Mouse (Mus musculus): Measurements from ENCODE around the gene Tfap2c. TPM values are rescaled to one million over a fixed set of nuclear protein-coding genes. Genes with fewer than 3 reads are reported as not detected.

The Tfap2c gene
- polyA plus RNA-seq, 1 experiment from 2014 or later: 0.25 TPM

DNA sequence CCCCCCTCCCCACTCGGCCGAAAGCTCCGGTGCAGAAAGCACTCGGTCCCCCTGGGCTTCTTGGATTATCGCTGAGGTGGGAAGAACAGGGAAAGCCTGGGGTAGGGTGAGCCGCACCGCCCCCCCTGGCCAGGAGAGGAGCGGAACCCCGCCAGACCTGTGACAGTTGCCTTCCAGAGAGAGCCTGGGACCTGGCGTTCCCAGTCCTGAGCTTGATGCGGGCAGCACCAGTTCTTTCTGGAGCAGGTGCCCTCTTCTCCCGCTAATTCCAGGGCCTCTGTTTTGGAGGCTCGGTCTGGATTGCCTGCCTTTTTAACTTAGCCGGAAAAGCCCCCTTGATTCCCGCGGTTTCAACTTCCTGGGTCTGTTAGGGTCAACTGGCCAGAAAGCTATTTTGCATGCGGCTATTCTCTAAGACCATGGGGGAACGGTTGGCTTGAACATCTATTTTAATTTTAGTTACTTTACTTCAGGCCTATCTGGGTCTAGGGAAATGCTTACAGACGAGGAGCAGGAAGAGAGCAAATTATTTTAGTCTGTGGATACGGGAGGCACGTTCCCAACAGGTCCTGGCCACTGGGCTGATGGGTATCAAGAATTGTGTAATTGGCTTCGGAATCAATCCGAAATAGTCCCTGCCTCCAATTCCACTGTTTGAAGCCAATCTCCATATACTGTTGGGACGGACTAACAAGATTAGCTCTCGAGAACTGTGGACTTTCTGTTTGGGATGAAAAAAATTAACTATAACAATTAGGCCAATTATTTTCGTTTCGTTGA is 1.4 kb upstream of the Tfap2c start:
- H3K9me3 ChIP-seq (replicated peaks; ENCODE audit: control insufficient read depth, low read length, poor library complexity, severe bottlenecking): no peaks in the 10 kb centered on the region
- H3K4me1 ChIP-seq (ENCODE audit: control insufficient read depth, insufficient read depth, low read length): peaks cover 4% of the 10 kb centered on the region; the same call in 1 of the 2 replicates
- H3K4me2 ChIP-seq (ENCODE audit: low read length): no peak overlapping the region
- no peaks in the 10 kb centered on the region for H3K36me3 ChIP-seq (ENCODE audit: control insufficient read depth, insufficient read depth, low read length)
- 1% methylated on average over 25 of the region's 27 CpGs for WGBS
- peaks cover 57% of the 10 kb centered on the region for H3K27me3 ChIP-seq (ENCODE audit: control insufficient read depth, insufficient read depth, low read depth, low read length)
- H3K27ac ChIP-seq (ENCODE audit: low read length): no peak overlapping the region
- no peak for ATAC-seq
- H3K4me3 ChIP-seq (ENCODE audit: low read depth, low read length): no peak overlapping the region
- no peak overlapping the region for H3K9ac ChIP-seq (ENCODE audit: low read depth, low read length)

DNA sequence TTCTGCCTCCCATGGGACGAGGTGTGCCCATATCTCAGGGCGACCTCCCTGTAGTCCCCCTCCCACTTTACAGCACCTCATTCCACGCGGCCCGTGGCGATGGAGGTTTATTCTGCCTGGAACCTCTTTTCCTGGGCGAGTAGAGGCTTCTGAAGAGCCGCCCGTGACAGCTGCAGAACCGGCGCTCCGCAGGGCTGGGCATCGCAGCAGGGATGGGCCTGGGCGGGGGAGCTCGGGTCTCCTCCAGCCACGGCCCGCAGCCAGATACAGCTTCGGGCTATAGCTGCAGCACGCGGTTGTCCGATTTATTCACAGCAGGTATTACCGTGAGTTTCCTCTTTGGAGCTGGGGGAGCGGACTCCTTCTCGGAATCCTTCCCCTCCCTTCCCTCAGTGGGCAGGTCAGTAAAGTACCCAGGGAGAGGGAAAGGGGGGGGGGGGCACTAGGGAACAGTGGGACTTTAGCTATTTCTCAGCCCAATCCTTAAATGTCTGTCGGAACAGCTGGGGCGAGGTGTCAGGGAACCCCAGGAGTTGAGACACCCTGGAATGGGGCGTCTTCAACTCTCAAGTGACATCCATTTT is 629 bp upstream of the Tfap2c start:
- no peak overlapping the region for H3K9ac ChIP-seq (ENCODE audit: low read depth, low read length)
- under 1% methylated on average over 26 of the region's 27 CpGs for WGBS

DNA sequence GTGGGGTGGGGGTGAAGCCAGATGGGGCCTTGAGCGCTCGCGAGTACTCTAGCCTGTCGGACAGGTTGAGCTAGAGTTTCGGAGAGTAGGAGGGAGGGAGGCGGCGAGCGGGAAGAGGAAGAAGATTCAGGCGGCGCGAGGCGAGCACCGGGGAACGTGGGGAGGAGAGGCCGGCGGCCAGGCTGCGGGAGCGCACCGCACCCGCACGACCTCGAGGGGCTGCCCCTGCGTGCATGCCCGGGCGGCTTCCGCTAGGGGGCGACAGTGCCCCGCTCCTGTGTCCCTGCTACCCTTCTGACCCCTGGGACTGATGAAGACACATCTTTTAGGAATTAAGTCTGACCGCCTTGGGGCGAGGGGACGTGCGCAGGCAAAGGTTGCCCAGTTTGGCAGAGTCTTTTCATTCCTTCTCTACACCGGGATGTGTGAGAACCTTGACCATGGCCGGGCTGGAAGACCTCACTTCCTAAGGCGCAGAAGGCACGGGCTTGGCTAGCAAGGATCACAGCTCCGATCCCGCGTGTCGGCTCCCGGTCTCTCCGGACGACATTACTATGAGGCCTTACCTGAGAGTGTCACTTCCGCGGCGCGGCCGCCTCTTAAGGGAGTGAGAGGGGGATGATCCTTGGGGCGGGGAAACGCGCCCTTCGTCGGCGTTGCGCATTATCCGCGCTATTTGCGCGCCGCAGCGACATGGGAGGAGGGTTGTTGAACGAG is 1.1 kb downstream of the Tfap2c start:
- under 1% methylated on average over 59 of the region's 62 CpGs for WGBS
- peak; percentile 39; the same call in 1 of the 2 replicates for ATAC-seq
- no peak overlapping the region for H3K4me2 ChIP-seq (ENCODE audit: low read length)

More for the DNA sequence above, 629 bp upstream of the Tfap2c start:
- H3K9me3 ChIP-seq (replicated peaks; ENCODE audit: control insufficient read depth, low read length, poor library complexity, severe bottlenecking): no peaks in the 10 kb centered on the region
- H3K4me3 ChIP-seq (ENCODE audit: low read depth, low read length): no peak overlapping the region
- no peaks in the 10 kb centered on the region for H3K36me3 ChIP-seq (ENCODE audit: control insufficient read depth, insufficient read depth, low read length)
- H3K4me1 ChIP-seq (ENCODE audit: control insufficient read depth, insufficient read depth, low read length): peaks cover 4% of the 10 kb centered on the region; the same call in 1 of the 2 replicates
- ATAC-seq: no peak
- no peak overlapping the region for H3K27ac ChIP-seq (ENCODE audit: low read length)
- peaks cover 58% of the 10 kb centered on the region for H3K27me3 ChIP-seq (ENCODE audit: control insufficient read depth, insufficient read depth, low read depth, low read length)
- H3K4me2 ChIP-seq (ENCODE audit: low read length): no peak overlapping the region

DNA sequence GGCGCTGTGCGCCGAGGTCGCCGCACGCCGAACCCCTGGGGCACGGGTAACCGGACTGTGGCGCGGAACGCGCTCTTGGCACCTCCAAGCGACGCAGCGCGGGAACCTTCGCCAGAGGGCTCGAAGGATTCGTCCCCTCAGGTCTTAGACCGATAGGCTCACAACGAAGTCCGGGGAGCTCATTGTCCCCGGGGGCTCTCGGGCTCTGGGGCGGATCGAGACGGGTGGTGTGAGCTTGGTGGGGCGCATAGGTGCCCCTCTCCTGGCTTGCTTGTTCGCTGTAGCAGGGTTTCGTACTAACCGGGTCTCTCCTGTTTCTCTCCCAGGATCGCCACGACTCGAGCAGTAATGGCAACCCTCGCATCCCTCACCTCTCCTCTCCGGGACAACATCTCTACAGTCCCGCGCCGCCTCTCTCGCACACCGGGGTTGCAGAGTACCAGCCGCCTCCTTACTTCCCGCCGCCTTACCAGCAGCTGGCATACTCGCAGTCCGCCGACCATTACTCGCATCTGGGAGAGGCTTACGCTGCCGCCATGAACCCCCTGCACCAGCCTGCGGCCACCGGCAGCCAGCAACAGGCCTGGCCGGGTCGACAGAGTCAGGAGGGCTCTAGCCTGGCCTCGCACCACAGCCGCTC is 1.8 kb downstream of the Tfap2c start:
- ATAC-seq: no peak
- Histone ChIP-seq H3K27me3 (ENCODE audit: control insufficient read depth, insufficient read depth, low read depth, low read length) (peaks cover 57% of the 10 kb centered on the region), H3K27ac (ENCODE audit: low read length) (no peak overlapping the region), H3K36me3 (ENCODE audit: control insufficient read depth, insufficient read depth, low read length) (no peaks in the 10 kb centered on the region), H3K9ac (ENCODE audit: low read depth, low read length) (no peak overlapping the region), H3K4me2 (ENCODE audit: low read length) (no peak overlapping the region), H3K4me1 (ENCODE audit: control insufficient read depth, insufficient read depth, low read length) (peaks cover 4% of the 10 kb centered on the region; the same call in 1 of the 2 replicates), H3K9me3 (replicated peaks; ENCODE audit: control insufficient read depth, low read length, poor library complexity, severe bottlenecking) (no peaks in the 10 kb centered on the region), H3K4me3 (ENCODE audit: low read depth, low read length) (no peak overlapping the region)
- 1% methylated on average over 57 of the region's 57 CpGs for WGBS

More for the DNA sequence above, 1.1 kb downstream of the Tfap2c start:
- Histone ChIP-seq H3K9me3 (replicated peaks; ENCODE audit: control insufficient read depth, low read length, poor library complexity, severe bottlenecking) (no peaks in the 10 kb centered on the region), H3K36me3 (ENCODE audit: control insufficient read depth, insufficient read depth, low read length) (no peaks in the 10 kb centered on the region), H3K4me1 (ENCODE audit: control insufficient read depth, insufficient read depth, low read length) (peaks cover 4% of the 10 kb centered on the region; the same call in 1 of the 2 replicates), H3K27ac (ENCODE audit: low read length) (no peak overlapping the region), H3K4me3 (ENCODE audit: low read depth, low read length) (no peak overlapping the region), H3K9ac (ENCODE audit: low read depth, low read length) (no peak overlapping the region), H3K27me3 (ENCODE audit: control insufficient read depth, insufficient read depth, low read depth, low read length) (peaks cover 57% of the 10 kb centered on the region)

GRCm38 (mm10) chr2:172551872-172552271 is 2.5 kb downstream of the Tfap2c start:
- Histone ChIP-seq H3K27me3 (ENCODE audit: control insufficient read depth, insufficient read depth, low read depth, low read length) (peaks cover 56% of the 10 kb centered on the region), H3K4me3 (ENCODE audit: low read depth, low read length) (no peak overlapping the region), H3K9me3 (replicated peaks; ENCODE audit: control insufficient read depth, low read length, poor library complexity, severe bottlenecking) (no peaks in the 10 kb centered on the region), H3K4me2 (ENCODE audit: low read length) (no peak overlapping the region), H3K36me3 (ENCODE audit: control insufficient read depth, insufficient read depth, low read length) (no peaks in the 10 kb centered on the region), H3K9ac (ENCODE audit: low read depth, low read length) (no peak overlapping the region), H3K27ac (ENCODE audit: low read length) (no peak overlapping the region), H3K4me1 (ENCODE audit: control insufficient read depth, insufficient read depth, low read length) (peaks cover 4% of the 10 kb centered on the region; the same call in 1 of the 2 replicates)
- WGBS: 5% methylated on average over 13 of the region's 14 CpGs
- ATAC-seq: no peak

DNA sequence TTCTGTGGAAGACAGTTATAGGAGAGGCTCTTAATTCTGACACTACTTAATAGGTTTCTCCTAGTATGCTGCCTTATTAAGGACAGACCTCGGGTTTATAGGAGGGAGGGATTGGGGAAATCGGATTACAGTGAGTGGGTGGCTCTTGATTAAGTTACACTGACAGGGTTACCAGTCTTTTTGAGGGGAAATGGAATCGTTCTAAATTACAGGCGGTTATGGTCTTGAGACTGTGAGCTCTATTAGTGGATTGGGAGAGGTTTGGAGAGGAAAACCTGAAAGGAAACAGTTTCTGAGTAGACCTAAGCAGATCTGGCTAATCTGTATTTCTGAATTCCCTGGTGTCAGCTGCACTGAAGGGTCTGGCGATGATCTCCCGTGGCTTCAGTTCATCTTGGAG is 3.3 kb downstream of the Tfap2c start:
- no peak overlapping the region for H3K27ac ChIP-seq (ENCODE audit: low read length)
- H3K9ac ChIP-seq (ENCODE audit: low read depth, low read length): no peak overlapping the region
- H3K4me3 ChIP-seq (ENCODE audit: low read depth, low read length): no peak overlapping the region
- H3K4me1 ChIP-seq (ENCODE audit: control insufficient read depth, insufficient read depth, low read length): peaks cover under 1% of the 10 kb centered on the region; the same call in 1 of the 2 replicates
- no peaks in the 10 kb centered on the region for H3K9me3 ChIP-seq (replicated peaks; ENCODE audit: control insufficient read depth, low read length, poor library complexity, severe bottlenecking)
- no peak overlapping the region for H3K4me2 ChIP-seq (ENCODE audit: low read length)
- peaks cover 54% of the 10 kb centered on the region for H3K27me3 ChIP-seq (ENCODE audit: control insufficient read depth, insufficient read depth, low read depth, low read length)
- no peak for ATAC-seq
- WGBS: under 1% methylated on average over 6 of the region's 6 CpGs
- no peaks in the 10 kb centered on the region for H3K36me3 ChIP-seq (ENCODE audit: control insufficient read depth, insufficient read depth, low read length)

GRCm38 (mm10) chr2:172554211-172554610 is 4.8 kb downstream of the Tfap2c start:
- Histone ChIP-seq H3K9me3 (replicated peaks; ENCODE audit: control insufficient read depth, low read length, poor library complexity, severe bottlenecking) (no peaks in the 10 kb centered on the region), H3K27ac (ENCODE audit: low read length) (no peak overlapping the region), H3K9ac (ENCODE audit: low read depth, low read length) (no peak overlapping the region), H3K4me1 (ENCODE audit: control insufficient read depth, insufficient read depth, low read length) (no peaks in the 10 kb centered on the region; the same call in 1 of the 2 replicates), H3K27me3 (ENCODE audit: control insufficient read depth, insufficient read depth, low read depth, low read length) (peaks cover 57% of the 10 kb centered on the region), H3K4me2 (ENCODE audit: low read length) (no peak overlapping the region), H3K36me3 (ENCODE audit: control insufficient read depth, insufficient read depth, low read length) (no peaks in the 10 kb centered on the region), H3K4me3 (ENCODE audit: low read depth, low read length) (no peak overlapping the region)
- 58% methylated on average over 9 of the region's 9 CpGs for WGBS
- no peak for ATAC-seq

- Histone ChIP-seq H3K9me3 (replicated peaks; ENCODE audit: control insufficient read depth, low read length, poor library complexity, severe bottlenecking) (no peaks in the 10 kb centered on the region), H3K4me1 (ENCODE audit: control insufficient read depth, insufficient read depth, low read length) (no peaks in the 10 kb centered on the region), H3K4me3 (ENCODE audit: low read depth, low read length) (no peak overlapping the region), H3K9ac (ENCODE audit: low read depth, low read length) (no peak overlapping the region), H3K27me3 (ENCODE audit: control insufficient read depth, insufficient read depth, low read depth, low read length) (peaks cover 64% of the 10 kb centered on the region), H3K27ac (ENCODE audit: low read length) (no peak overlapping the region), H3K4me2 (ENCODE audit: low read length) (no peak overlapping the region), H3K36me3 (ENCODE audit: control insufficient read depth, insufficient read depth, low read length) (no peaks in the 10 kb centered on the region)
- ATAC-seq: no peak
- WGBS: 17% methylated on average over 21 of the region's 21 CpGs
Measured at GRCm38 (mm10) chr2:172558674-172559468, 9.5 kb downstream of the Tfap2c start.

Data from midbrain, embryonic 16.5 days (tissue).